Mouse (Mus musculus): Measurements from ENCODE around the gene Ttc28. TPM values are rescaled to one million over a fixed set of nuclear protein-coding genes. Genes with fewer than 3 reads are reported as not detected.
A peak's percentile ranks its signal among the peaks of the same experiment; 100 is the strongest.

Ttc28 gene
- polyA plus RNA-seq, 1 experiment from 2014 or later = 5.4 TPM

- peak overlapping the region; percentile 19; the same call in 1 of the 2 replicates for H3K4me2 ChIP-seq (replicated peaks; ENCODE audit: low read depth, low read length)
- peak; percentile 58 for DNase-seq (ENCODE audit: low spot score)
- H3K27me3 ChIP-seq (replicated peaks; ENCODE audit: insufficient read depth, low read length) = no peaks in the 10 kb centered on the region
- peaks cover 12% of the 10 kb centered on the region for H3K4me1 ChIP-seq (ENCODE audit: insufficient read depth, low read depth, low read length)
- H3K9me3 ChIP-seq (ENCODE audit: low read length) = no peaks in the 10 kb centered on the region
- H3K4me3 ChIP-seq (ENCODE audit: low read depth, low read length) = no peak overlapping the region
- TF ChIP-seq CTCF (IDR thresholded peaks at IDR 0.05) = no peak
- H3K9ac ChIP-seq (replicated peaks; ENCODE audit: low read depth) = no peak overlapping the region
- H3K36me3 ChIP-seq (ENCODE audit: insufficient read depth, low read length) = no peaks in the 10 kb centered on the region
- peak; percentile 95 for ATAC-seq
- peak overlapping the region; percentile 78 for H3K27ac ChIP-seq (ENCODE audit: low read length)
- 43% methylated on average over 7 of the region's 7 CpGs for WGBS
These were observed 259.4 kb downstream of the Ttc28 start for GRCm38 (mm10) chr5:111138927-111139565.

DNA sequence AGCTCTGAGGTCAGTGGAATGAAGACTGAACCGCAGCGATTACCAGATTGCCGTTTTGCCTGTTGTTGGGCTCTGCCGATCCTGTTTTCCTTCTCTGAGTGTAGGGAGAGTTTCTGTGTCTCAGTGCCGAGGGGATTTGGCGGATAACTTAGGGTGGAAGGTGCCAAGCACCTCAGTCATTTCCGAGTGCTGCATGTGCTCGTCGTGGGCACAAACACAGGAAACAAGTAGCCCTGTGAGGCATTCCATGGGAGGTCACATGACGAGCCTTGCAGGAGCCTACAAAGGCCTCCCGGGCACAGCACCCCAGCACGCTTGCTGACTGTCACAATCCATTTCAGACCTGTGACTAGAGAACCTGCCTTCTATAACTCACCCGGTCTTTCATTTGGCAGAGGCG lies 260.0 kb downstream of the Ttc28 start:
- TF ChIP-seq EP300 (IDR thresholded peaks at IDR 0.05) (peak; percentile 52; the same call in 1 of the 2 replicates), CTCF (IDR thresholded peaks at IDR 0.05) (no peak)
- H3K4me3 ChIP-seq (ENCODE audit: low read depth, low read length) = no peak overlapping the region
- no peaks in the 10 kb centered on the region for H3K9me3 ChIP-seq (ENCODE audit: low read length)
- DNase-seq (ENCODE audit: low spot score) (peak; percentile 66), ATAC-seq (peak; percentile 87)
- H3K27me3 ChIP-seq (replicated peaks; ENCODE audit: insufficient read depth, low read length) = no peaks in the 10 kb centered on the region
- peak overlapping the region; percentile 78 for H3K27ac ChIP-seq (ENCODE audit: low read length)
- WGBS = 30% methylated on average over 14 of the region's 14 CpGs
- H3K36me3 ChIP-seq (ENCODE audit: insufficient read depth, low read length) = no peaks in the 10 kb centered on the region
- peak overlapping the region; percentile 19; the same call in 1 of the 2 replicates for H3K4me2 ChIP-seq (replicated peaks; ENCODE audit: low read depth, low read length)
- H3K4me1 ChIP-seq (ENCODE audit: insufficient read depth, low read depth, low read length) = peaks cover 12% of the 10 kb centered on the region
- H3K9ac ChIP-seq (replicated peaks; ENCODE audit: low read depth) = no peak overlapping the region

GRCm38 (mm10) chr5:111141139-111141885 lies 261.7 kb downstream of the Ttc28 start:
- WGBS = 75% methylated on average over 20 of the region's 20 CpGs
- Histone ChIP-seq H3K9me3 (ENCODE audit: low read length) (no peaks in the 10 kb centered on the region), H3K27ac (ENCODE audit: low read length) (no peak overlapping the region), H3K9ac (replicated peaks; ENCODE audit: low read depth) (no peak overlapping the region), H3K36me3 (ENCODE audit: insufficient read depth, low read length) (no peaks in the 10 kb centered on the region), H3K4me3 (ENCODE audit: low read depth, low read length) (no peak overlapping the region), H3K4me2 (replicated peaks; ENCODE audit: low read depth, low read length) (no peak overlapping the region), H3K4me1 (ENCODE audit: insufficient read depth, low read depth, low read length) (peaks cover 12% of the 10 kb centered on the region), H3K27me3 (replicated peaks; ENCODE audit: insufficient read depth, low read length) (no peaks in the 10 kb centered on the region)
- DNase-seq (ENCODE audit: low spot score) (no peak), ATAC-seq (no peak)
- TF ChIP-seq EP300 (IDR thresholded peaks at IDR 0.05) (no peak), CTCF (IDR thresholded peaks at IDR 0.05) (no peak)

- no peaks in the 10 kb centered on the region for H3K36me3 ChIP-seq (ENCODE audit: insufficient read depth, low read length)
- H3K9me3 ChIP-seq (ENCODE audit: low read length) = no peaks in the 10 kb centered on the region
- TF ChIP-seq CTCF (IDR thresholded peaks at IDR 0.05) (no peak), EP300 (IDR thresholded peaks at IDR 0.05) (no peak)
- H3K27me3 ChIP-seq (replicated peaks; ENCODE audit: insufficient read depth, low read length) = no peaks in the 10 kb centered on the region
- no peak overlapping the region for H3K9ac ChIP-seq (replicated peaks; ENCODE audit: low read depth)
- peaks cover 12% of the 10 kb centered on the region for H3K4me1 ChIP-seq (ENCODE audit: insufficient read depth, low read depth, low read length)
- H3K27ac ChIP-seq (ENCODE audit: low read length) = no peak overlapping the region
- no peak for DNase-seq (ENCODE audit: low spot score)
- no peak overlapping the region for H3K4me3 ChIP-seq (ENCODE audit: low read depth, low read length)
- 79% methylated on average over 4 of the region's 4 CpGs for WGBS
- no peak for ATAC-seq
- H3K4me2 ChIP-seq (replicated peaks; ENCODE audit: low read depth, low read length) = no peak overlapping the region
These were observed 263.2 kb downstream of the Ttc28 start for GRCm38 (mm10) chr5:111142837-111143236.

GRCm38 (mm10) chr5:111144411-111144810 lies 264.8 kb downstream of the Ttc28 start:
- no peaks in the 10 kb centered on the region for H3K9me3 ChIP-seq (ENCODE audit: low read length)
- DNase-seq (ENCODE audit: low spot score) (no peak), ATAC-seq (no peak)
- TF ChIP-seq EP300 (IDR thresholded peaks at IDR 0.05) (no peak), CTCF (IDR thresholded peaks at IDR 0.05) (no peak)
- H3K27ac ChIP-seq (ENCODE audit: low read length) = no peak overlapping the region
- 88% methylated on average over 7 of the region's 7 CpGs for WGBS
- H3K4me2 ChIP-seq (replicated peaks; ENCODE audit: low read depth, low read length) = no peak overlapping the region
- H3K4me1 ChIP-seq (ENCODE audit: insufficient read depth, low read depth, low read length) = peaks cover 5% of the 10 kb centered on the region; the same call in 1 of the 2 replicates
- no peaks in the 10 kb centered on the region for H3K36me3 ChIP-seq (ENCODE audit: insufficient read depth, low read length)
- no peak overlapping the region for H3K9ac ChIP-seq (replicated peaks; ENCODE audit: low read depth)
- H3K4me3 ChIP-seq (ENCODE audit: low read depth, low read length) = no peak overlapping the region
- H3K27me3 ChIP-seq (replicated peaks; ENCODE audit: insufficient read depth, low read length) = no peaks in the 10 kb centered on the region

DNA sequence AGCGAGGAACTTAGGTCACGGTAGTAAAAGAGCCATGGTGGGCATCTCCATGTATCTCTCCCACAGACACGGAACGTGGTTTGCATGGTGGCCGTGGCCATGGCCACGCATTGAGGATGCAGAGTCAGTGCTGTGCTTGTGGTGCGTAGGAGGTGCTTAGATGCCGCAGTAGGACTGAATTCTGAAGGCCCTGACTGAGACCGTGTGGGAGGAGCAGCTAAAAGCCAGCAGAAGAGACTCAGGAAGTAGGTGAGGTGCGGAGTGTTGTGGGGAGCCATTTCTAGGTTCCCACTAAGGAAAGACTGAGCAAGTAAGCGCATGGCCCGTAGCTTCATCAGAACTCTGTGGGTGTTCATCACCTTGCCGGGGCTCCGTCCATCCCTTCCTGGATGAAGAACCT lies 271.0 kb downstream of the Ttc28 start:
- no peaks in the 10 kb centered on the region for H3K36me3 ChIP-seq (ENCODE audit: insufficient read depth, low read length)
- H3K4me3 ChIP-seq (ENCODE audit: low read depth, low read length) = no peak overlapping the region
- no peaks in the 10 kb centered on the region for H3K27me3 ChIP-seq (replicated peaks; ENCODE audit: insufficient read depth, low read length)
- H3K4me1 ChIP-seq (ENCODE audit: insufficient read depth, low read depth, low read length) = peaks cover 3% of the 10 kb centered on the region; the same call in 1 of the 2 replicates
- DNase-seq (ENCODE audit: low spot score) (no peak), ATAC-seq (no peak)
- WGBS = 96% methylated on average over 14 of the region's 14 CpGs
- H3K4me2 ChIP-seq (replicated peaks; ENCODE audit: low read depth, low read length) = no peak overlapping the region
- H3K27ac ChIP-seq (ENCODE audit: low read length) = no peak overlapping the region
- TF ChIP-seq CTCF (IDR thresholded peaks at IDR 0.05) (no peak), EP300 (IDR thresholded peaks at IDR 0.05) (no peak)
- H3K9ac ChIP-seq (replicated peaks; ENCODE audit: low read depth) = no peak overlapping the region
- no peaks in the 10 kb centered on the region for H3K9me3 ChIP-seq (ENCODE audit: low read length)

All from lung, postnatal 0 days (tissue).